Mouse (Mus musculus) lung, adult 2 months (tissue): Measurements from ENCODE around the gene Mtcl1.

Experiments
- CTCF ChIP-seq: fragments of 200-500 bp; IDR thresholded peaks from 2 replicates; pipeline ENCODE4 v1.5.1; 2011; ENCODE audit warnings: mild to moderate bottlenecking, low read length, control low read depth; ENCODE audit not compliant: insufficient read depth
- POLR2A ChIP-seq: fragments of 200-500 bp; IDR thresholded peaks from 2 replicates; pipeline ENCODE4 v1.6.1; 2011; ENCODE audit warnings: low read depth, mild to moderate bottlenecking, control low read depth, low read length, borderline replicate concordance; ENCODE audit errors: extremely low read depth

GRCm38 (mm10) chr17:66414331-66414730, 35.2 kb downstream of the Mtcl1 start:
- no peak for TF ChIP-seq CTCF
- TF ChIP-seq POLR2A, result no peak
